Mouse (Mus musculus) stomach, embryonic 15.5 days (tissue): Measurements from ENCODE around the gene Fndc3c1. TPM values are rescaled to one million over a fixed set of nuclear protein-coding genes. Genes with fewer than 3 reads are reported as not detected.
"Not testable (repeated sequence)": the region's sequence is repeated elsewhere in the genome, so short reads cannot be mapped to it uniquely, and the experiment has no call there.

Experiments
- ATAC-seq: fragments of 200-750 bp; cut with Nextera tagmentation; 2 replicates; pipeline ENCODE4 v1.8.0; 2017; ENCODE audit warnings: low read depth, moderate number of reproducible peaks, moderate TSS enrichment; ENCODE audit not compliant: insufficient read depth, low FRiP score
- H3K27ac ChIP-seq: fragments of 300-500 bp; sonication (generic); 2 replicates; pipeline ENCODE4 v1.5.1; 2015; ENCODE audit warnings: mild to moderate bottlenecking, inconsistent platforms
- H3K27me3 ChIP-seq: fragments of 300-500 bp; sonication (generic); replicated peaks from 2 replicates; pipeline ENCODE4 v1.6.1; 2015; ENCODE audit warnings: inconsistent platforms
- H3K36me3 ChIP-seq: fragments of 300-500 bp; sonication (generic); 2 replicates; pipeline ENCODE4 v1.6.1; 2015; ENCODE audit warnings: inconsistent platforms
- H3K4me1 ChIP-seq: fragments of 300-500 bp; sonication (generic); 2 replicates; pipeline ENCODE4 v1.6.1; 2015; ENCODE audit warnings: inconsistent platforms
- H3K4me2 ChIP-seq: fragments of 300-500 bp; sonication (generic); 2 replicates; pipeline ENCODE4 v1.6.1; 2015; ENCODE audit warnings: mild to moderate bottlenecking, inconsistent platforms
- H3K4me3 ChIP-seq: fragments of 300-500 bp; sonication (generic); replicated peaks from 2 replicates; pipeline ENCODE4 v1.5.1; 2015; ENCODE audit warnings: inconsistent platforms
- H3K9ac ChIP-seq: fragments of 300-500 bp; sonication (generic); 2 replicates; pipeline ENCODE4 v1.6.1; 2015; ENCODE audit warnings: inconsistent platforms
- H3K9me3 ChIP-seq: fragments of 300-500 bp; sonication (generic); 2 replicates; pipeline ENCODE4 v1.6.1; 2016; ENCODE audit warnings: inconsistent platforms
- WGBS: fragments of 180-500 bp; shearing (Covaris S2); methylation state at CpG from one replicate; pipeline ENCODE4 v1.1.7; 2015; 5-methylcytosine and 5-hydroxymethylcytosine counted together
- microRNA-seq: library from miRNA; unstranded; fragments of <30 nt; microRNA quantifications from one replicate; pipeline ENCODE4, GENCODE M21; 2016
- polyA plus RNA-seq: library from polyadenylated mRNA; unstranded; fragments of >200 nt; fragmentation: Nextera tagmentation; extraction: Ambion mirVana; gene quantifications from 2 replicates; pipeline ENCODE4 v1.2.1, GENCODE M21; 2015

Gene Fndc3c1
- polyA plus RNA-seq = 5.0 and 5.2 TPM in 2 replicates

DNA sequence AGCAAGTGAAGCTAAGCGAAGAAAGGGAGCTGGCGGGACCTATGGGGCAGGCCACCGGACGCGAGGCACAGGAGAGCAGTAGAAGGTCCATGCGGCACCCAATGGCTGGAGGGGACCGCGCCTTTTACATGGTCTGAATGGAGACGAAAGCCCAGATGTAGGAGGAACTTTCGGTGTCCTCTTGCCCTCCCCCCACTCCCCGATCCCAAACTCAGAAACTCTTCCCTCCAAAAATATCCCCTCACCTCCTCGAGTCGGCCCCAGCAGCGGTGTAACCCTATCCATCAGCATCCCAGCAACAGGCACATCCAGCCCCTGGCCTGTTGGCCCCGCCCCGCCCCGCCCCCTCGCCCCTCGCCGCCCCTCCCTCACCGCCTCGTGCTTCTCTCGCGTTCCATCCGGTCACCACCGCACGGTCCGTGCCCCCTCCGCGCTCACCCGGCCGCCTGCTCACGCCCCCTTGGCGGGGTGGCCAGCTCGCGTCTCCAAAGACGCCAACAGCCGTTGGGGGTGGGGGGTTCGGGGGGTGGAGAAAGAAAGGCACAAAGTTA lies at the start of gene Fndc3c1:
Gene Fndc3c1, minus strand, starts transcription at position 301 of the 551 bp plus-strand sequence.
- Histone ChIP-seq H3K4me1 (no peaks in the 10 kb centered on the region), H3K9ac (no peak within 1 kb of the TSS), H3K27ac (no peak within 1 kb of the TSS), H3K4me2 (peak within 1 kb of the TSS; percentile 59), H3K9me3 (no peaks in the 10 kb centered on the region), H3K4me3 (peak within 1 kb of the TSS; percentile 46), H3K27me3 (no peaks in the 10 kb centered on the region), H3K36me3 (no peaks in the 10 kb centered on the region)
- ATAC-seq = peak; percentile 82
- WGBS = 14% methylated on average over 35 of the region's 39 CpGs

GRCm38 (mm10) chrX:106486451-106486850 lies 1.2 kb upstream of the Fndc3c1 start:
- no peaks in the 10 kb centered on the region for H3K4me1 ChIP-seq
- no peaks in the 10 kb centered on the region for H3K36me3 ChIP-seq
- no peaks in the 10 kb centered on the region for H3K9me3 ChIP-seq
- ATAC-seq = no peak
- no peak overlapping the region for H3K27ac ChIP-seq
- H3K4me2 ChIP-seq = no peak overlapping the region
- H3K9ac ChIP-seq = no peak overlapping the region
- no peak overlapping the region for H3K4me3 ChIP-seq
- H3K27me3 ChIP-seq = no peaks in the 10 kb centered on the region
- 49% methylated on average over 10 of the region's 10 CpGs for WGBS

DNA sequence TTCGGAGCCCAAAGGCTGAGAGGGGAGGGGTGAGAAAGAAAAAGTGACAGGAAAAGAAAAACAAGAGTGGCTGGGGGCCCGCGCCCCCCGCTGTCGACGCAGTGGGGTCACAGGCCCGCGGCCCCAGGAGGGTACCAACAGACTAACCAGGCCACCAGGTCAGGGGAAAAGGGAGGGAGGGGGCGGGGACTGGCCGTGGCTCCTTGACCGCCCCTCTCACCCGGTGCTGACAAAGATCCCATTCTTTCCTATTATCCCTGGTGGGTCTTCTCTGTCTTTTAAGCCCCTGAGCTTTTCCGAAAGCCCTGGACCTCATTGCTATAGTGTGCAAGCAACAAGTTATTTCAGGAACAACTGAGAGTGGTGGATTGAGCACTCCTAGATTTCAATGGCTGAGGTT lies 470 bp upstream of the Fndc3c1 start:
- H3K27ac ChIP-seq = no peak overlapping the region
- no peaks in the 10 kb centered on the region for H3K36me3 ChIP-seq
- H3K4me2 ChIP-seq = peak overlapping the region; percentile 59
- H3K27me3 ChIP-seq = no peaks in the 10 kb centered on the region
- 20% methylated on average over 13 of the region's 13 CpGs for WGBS
- H3K4me1 ChIP-seq = no peaks in the 10 kb centered on the region
- no peaks in the 10 kb centered on the region for H3K9me3 ChIP-seq
- H3K9ac ChIP-seq = no peak overlapping the region
- H3K4me3 ChIP-seq = peak overlapping the region; percentile 46
- peak; percentile 53; the same call in 1 of the 2 replicates for ATAC-seq

GRCm38 (mm10) chrX:106479891-106480290 lies 5.3 kb downstream of the Fndc3c1 start:
- H3K9ac ChIP-seq, H3K4me2 ChIP-seq, H3K4me1 ChIP-seq, H3K4me3 ChIP-seq, ATAC-seq, H3K27ac ChIP-seq, H3K9me3 ChIP-seq, H3K27me3 ChIP-seq, H3K36me3 ChIP-seq: not testable (repeated sequence)
- WGBS = 53% methylated on average over 2 of the region's 2 CpGs

DNA sequence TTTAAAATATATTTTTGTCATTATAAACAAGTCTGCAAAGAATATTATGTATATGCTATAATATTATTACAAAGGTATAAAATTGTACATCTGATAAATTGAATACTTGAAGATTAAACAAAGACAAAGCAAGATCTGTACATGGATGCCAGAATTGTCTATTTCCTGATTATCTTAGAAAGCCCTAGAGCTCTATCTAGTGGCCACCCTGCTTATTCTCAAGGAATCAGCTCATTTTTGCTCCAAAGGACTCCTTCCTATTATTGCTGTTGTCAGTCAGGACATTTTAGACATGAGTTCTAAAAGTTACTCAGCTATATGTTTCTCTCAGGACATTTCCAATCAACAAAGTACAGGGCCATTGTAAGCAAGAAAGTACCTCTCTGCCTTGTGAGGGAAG lies 99.9 kb downstream of the Fndc3c1 start:
- no peaks in the 10 kb centered on the region for H3K9me3 ChIP-seq
- H3K4me2 ChIP-seq = no peak overlapping the region
- H3K4me3 ChIP-seq = no peak overlapping the region
- no peaks in the 10 kb centered on the region for H3K36me3 ChIP-seq
- ATAC-seq = no peak
- H3K27ac ChIP-seq = no peak overlapping the region
- no peak overlapping the region for H3K9ac ChIP-seq
- no peaks in the 10 kb centered on the region for H3K27me3 ChIP-seq
- no peaks in the 10 kb centered on the region for H3K4me1 ChIP-seq

GRCm38 (mm10) chrX:106380608-106381007 lies 104.6 kb downstream of the Fndc3c1 start:
- Histone ChIP-seq H3K4me1 (no peaks in the 10 kb centered on the region), H3K9ac (no peak overlapping the region), H3K4me2 (no peak overlapping the region), H3K4me3 (no peak overlapping the region), H3K27ac (no peak overlapping the region), H3K36me3 (no peaks in the 10 kb centered on the region), H3K9me3 (no peaks in the 10 kb centered on the region), H3K27me3 (no peaks in the 10 kb centered on the region)
- ATAC-seq = no peak

Small RNAs within 50 kb of the gene (microRNA-seq; reads per million reads assigned to microRNA genes)
- gene Gm27428 = not detected

Other genes starting within 250 kb of the Fndc3c1 start
- not detected in 2 replicates for gene Fnd3c2, start 230.0 kb downstream of the Fndc3c1 start, polyA plus RNA-seq
- 0.14 and 0.18 TPM in 2 replicates for gene Gm5127, start 97.8 kb upstream of the Fndc3c1 start, polyA plus RNA-seq
- 5.1 and 6.1 TPM in 2 replicates for gene Cysltr1, start 118.3 kb upstream of the Fndc3c1 start, polyA plus RNA-seq